In genomic region chr10:70266501-70266900, GRCm38 (mm10) we compare ENCODE assay signal across 32 mouse cellular contexts. TPM values are rescaled to one million over a fixed set of nuclear protein-coding genes. Genes with fewer than 3 reads are reported as not detected.
DNase-seq lines count a peak whose midpoint lies in the region; ATAC-seq and TF ChIP-seq lines count a peak whose summit lies in the region.
"Had no signal": no experiment of that assay in that cellular context is flagged by ENCODE, and none has a peak within 500 bp of the region (broad histone marks: within the 10 kb centered on the region; RNA-seq: fewer than 3 reads in every experiment).

No protein-coding gene starts in this region.

- CTCF ChIA-PET in Patski (lab: Charles Lee), result no interaction called here

- WGBS in kidney, embryonic 16.5 days, result 81% methylated on average over 6 of the region's 6 CpGs

- no peak for TF ChIP-seq CTCF in Patski (IDR thresholded peaks at IDR 0.05)

- H3K4me2 ChIP-seq in kidney, embryonic 16.5 days (replicated peaks; ENCODE audit: low read depth, low read length), result no peak overlapping the region
- H3K4me2 ChIP-seq: embryonic facial prominence, embryonic 13.5 days; heart, embryonic 12.5 days; intestine, embryonic 15.5 days; liver, embryonic 15.5 days; lung, embryonic 15.5 days; neural tube, embryonic 13.5 days had no signal

- in situ Hi-C loops in Patski (cut with MboI; ENCODE audit: low pct_unique_long_range_greater_than_20kb), result no loop called here

- POLR2A ChIA-PET in Patski (lab: Charles Lee), result no interaction called here

- intact Hi-C loops in left cerebral cortex, postnatal 36 days (cut with DNase I), result no loop called here
- intact Hi-C loops in left cerebral cortex, postnatal 4 days (cut with DNase I), result no loop called here

- no peak overlapping the region for H3K27ac ChIP-seq in kidney, embryonic 16.5 days (ENCODE audit: low read length)
- H3K27ac ChIP-seq: embryonic facial prominence, embryonic 13.5 days; hindbrain, embryonic 10.5 days; intestine, embryonic 15.5 days; limb, embryonic 10.5 days; liver, embryonic 15.5 days; lung, embryonic 15.5 days; neural tube, embryonic 13.5 days; stomach, postnatal 0 days had no signal

- no peaks in the 10 kb centered on the region for H3K9me3 ChIP-seq in kidney, embryonic 16.5 days (ENCODE audit: low read length)
- H3K9me3 ChIP-seq: embryonic facial prominence, embryonic 13.5 days; heart, embryonic 12.5 days; hindbrain, embryonic 10.5 days; intestine, embryonic 15.5 days; limb, embryonic 10.5 days; liver, embryonic 15.5 days; lung, embryonic 15.5 days; neural tube, embryonic 13.5 days had no signal

- H3K27me3 ChIP-seq in Patski, result no peaks in the 10 kb centered on the region
- no peaks in the 10 kb centered on the region for H3K27me3 ChIP-seq in kidney, embryonic 16.5 days (ENCODE audit: insufficient read depth, low read length)
- H3K27me3 ChIP-seq: embryonic facial prominence, embryonic 13.5 days; heart, embryonic 12.5 days; intestine, embryonic 15.5 days; liver, embryonic 15.5 days; lung, embryonic 15.5 days; neural tube, embryonic 13.5 days had no signal

- DNase-seq in frontal cortex, postnatal 25 days (ENCODE audit: low spot score in 2 of 2), result no peak
- DNase-seq in left cerebral cortex, postnatal 36 days (ENCODE audit: low spot score in 2 of 2), result peak; percentile 9 to 33
- no peak for DNase-seq in left cerebral cortex, postnatal 4 days
- DNase-seq in Patski (ENCODE audit: low read depth, low spot score), result peak; percentile 41
- DNase-seq in right cerebral cortex, postnatal 10 days (ENCODE audit: low spot score in 2 of 2), result peak; percentile 43
- DNase-seq in cerebellum, adult 11 months, result no peak
- DNase-seq: cerebellum, adult 2 months; cerebellum, postnatal 25 days; embryo, embryonic 11 days; heart, adult 11 months; heart, postnatal 10 days; kidney, postnatal 4 days; liver; lung, postnatal 4 days; retina, postnatal 1 day had no signal

- no peaks in the 10 kb centered on the region for H3K36me3 ChIP-seq in kidney, embryonic 16.5 days (ENCODE audit: insufficient read depth, low read length)
- H3K36me3 ChIP-seq: embryonic facial prominence, embryonic 13.5 days; heart, embryonic 12.5 days; hindbrain, embryonic 10.5 days; intestine, embryonic 15.5 days; limb, embryonic 10.5 days; liver, embryonic 15.5 days; lung, embryonic 15.5 days; neural tube, embryonic 13.5 days had no signal

- ATAC-seq in frontal cortex, adult (ENCODE audit: low TSS enrichment), result peak; percentile 89
- no peak for ATAC-seq in Patski
- ATAC-seq in kidney, embryonic 16.5 days (ENCODE audit: low FRiP score, low TSS enrichment), result no peak
- ATAC-seq: hindbrain, embryonic 16.5 days; intestine, embryonic 15.5 days; midbrain, embryonic 16.5 days had no signal

- H3K9ac ChIP-seq in kidney, embryonic 16.5 days (replicated peaks; ENCODE audit: low read length), result no peak overlapping the region
- H3K9ac ChIP-seq: embryonic facial prominence, embryonic 13.5 days; heart, embryonic 12.5 days; intestine, embryonic 15.5 days; liver, embryonic 15.5 days; lung, embryonic 15.5 days; neural tube, embryonic 13.5 days had no signal

- no peaks in the 10 kb centered on the region for H3K4me1 ChIP-seq in kidney, embryonic 16.5 days (ENCODE audit: insufficient read depth, low read length)
- H3K4me1 ChIP-seq: embryonic facial prominence, embryonic 13.5 days; heart, embryonic 12.5 days; hindbrain, embryonic 10.5 days; intestine, embryonic 15.5 days; limb, embryonic 10.5 days; liver, embryonic 15.5 days; neural tube, embryonic 13.5 days had no signal

- H3K4me3 ChIP-seq in kidney, embryonic 16.5 days (ENCODE audit: low read length), result no peak overlapping the region
- H3K4me3 ChIP-seq: embryonic facial prominence, embryonic 13.5 days; erythroblast, embryonic 14.5 days; heart, embryonic 12.5 days; hindbrain, embryonic 10.5 days; intestine, embryonic 15.5 days; limb, embryonic 10.5 days; liver, embryonic 15.5 days; lung, embryonic 15.5 days; myocyte; neural tube, embryonic 13.5 days had no signal

RNA-seq across cellular contexts. Expression of gene Slc16a9, which starts 21.6 kb away (rescaled TPM):
- 1 to 10 TPM; 1.8 TPM for total RNA-seq in left cerebral cortex, postnatal 36 days (2021)
- total RNA-seq in left cerebral cortex, postnatal 4 days (2021), result 1 to 10 TPM; 3.7 to 4.7 TPM
- polyA plus RNA-seq in Patski (2021), result 0.42 TPM
- 5.2 and 5.5 TPM in 2 replicates for polyA plus RNA-seq in kidney, embryonic 16.5 days (2015; fragmentation: Nextera tagmentation; extraction: Ambion mirVana)
- total RNA-seq: MEL had no signal
- polyA plus RNA-seq: C2C12; erythroblast, embryonic 14.5 days had no signal

Comparison
In these comparisons a context has a peak if more than half of its experiments do, and no peak if none do; other contexts are left out.
1. DNase-seq: peak in left cerebral cortex, postnatal 36 days (2 of 2), Patski (single experiment) and right cerebral cortex, postnatal 10 days (2 of 2); none in frontal cortex, postnatal 25 days (0 of 2), left cerebral cortex, postnatal 4 days (single experiment) and cerebellum, adult 11 months (single experiment).